Comparison of ENCODE assay signal across 8 mouse cellular contexts in genomic region chr10:127619119-127619721, GRCm38 (mm10). TPM values are rescaled to one million over a fixed set of nuclear protein-coding genes. Genes with fewer than 3 reads are reported as not detected.
DNase-seq lines count a peak whose midpoint lies in the region; ATAC-seq and TF ChIP-seq lines count a peak whose summit lies in the region.

No protein-coding gene starts in this region.

- peak overlapping the region; percentile 70 for H3K9ac ChIP-seq in hindbrain, embryonic 15.5 days
- peak overlapping the region; percentile 91 for H3K9ac ChIP-seq in midbrain, embryonic 12.5 days (replicated peaks)

- peak overlapping the region; percentile 87 for H3K4me2 ChIP-seq in hindbrain, embryonic 15.5 days
- peak overlapping the region; percentile 91 for H3K4me2 ChIP-seq in midbrain, embryonic 12.5 days (replicated peaks)

- intact Hi-C loops in gastrocnemius, postnatal 36 days (cut with DNase I), result no loop called here

- no peaks in the 10 kb centered on the region for H3K9me3 ChIP-seq in hindbrain, embryonic 15.5 days
- H3K9me3 ChIP-seq in midbrain, embryonic 12.5 days, result no peaks in the 10 kb centered on the region

- H3K36me3 ChIP-seq in hindbrain, embryonic 15.5 days, result no peaks in the 10 kb centered on the region
- H3K36me3 ChIP-seq in midbrain, embryonic 12.5 days, result no peaks in the 10 kb centered on the region

- no peak for TF ChIP-seq POLR2A in cortical plate, adult 2 months (IDR thresholded peaks at IDR 0.05; ENCODE audit: extremely low read depth, insufficient read depth, low read length)

- no peaks in the 10 kb centered on the region for H3K27me3 ChIP-seq in hindbrain, embryonic 15.5 days
- no peaks in the 10 kb centered on the region for H3K27me3 ChIP-seq in midbrain, embryonic 12.5 days

- peak; percentile 46 to 60 for DNase-seq in heart, adult 18-20 months
- no peak for DNase-seq in heart, postnatal 4 days
- DNase-seq in thymus, adult 18-20 months, result no peak
- DNase-seq in gastrocnemius, postnatal 36 days, result no peak

- TF ChIP-seq CTCF in cortical plate, adult 2 months (IDR thresholded peaks at IDR 0.05; ENCODE audit: extremely low read depth, insufficient read depth, low read length), result no peak

- H3K4me1 ChIP-seq in cortical plate, adult 2 months (ENCODE audit: control insufficient read depth, insufficient read depth, low read length), result peaks cover 15% of the 10 kb centered on the region; the same call in 1 of the 2 replicates
- peaks cover 55% of the 10 kb centered on the region for H3K4me1 ChIP-seq in hindbrain, embryonic 15.5 days (replicated peaks)
- H3K4me1 ChIP-seq in midbrain, embryonic 12.5 days, result peaks cover 66% of the 10 kb centered on the region

- WGBS in hindbrain, embryonic 15.5 days, result 23% methylated on average over 8 of the region's 8 CpGs
- 21% methylated on average over 8 of the region's 8 CpGs for WGBS in midbrain, embryonic 12.5 days

- peak overlapping the region; percentile 73 for H3K4me3 ChIP-seq in cortical plate, adult 2 months (ENCODE audit: insufficient read depth, low read length)
- peak overlapping the region; percentile 71 for H3K4me3 ChIP-seq in hindbrain, embryonic 15.5 days
- H3K4me3 ChIP-seq in midbrain, embryonic 12.5 days, result peak overlapping the region; percentile 81

- peak overlapping the region; percentile 26 for H3K27ac ChIP-seq in cortical plate, adult 2 months (ENCODE audit: insufficient read depth, low read length)
- peak overlapping the region; percentile 86 for H3K27ac ChIP-seq in hindbrain, embryonic 15.5 days (replicated peaks)
- peak overlapping the region; percentile 94 for H3K27ac ChIP-seq in midbrain, embryonic 12.5 days (replicated peaks)

- ATAC-seq in hindbrain, embryonic 15.5 days (ENCODE audit: low FRiP score, low read depth), result no peak
- ATAC-seq in midbrain, embryonic 12.5 days (ENCODE audit: low FRiP score, low read depth), result no peak
- ATAC-seq in cerebellum, adult (ENCODE audit: insufficient number of reproducible peaks, low FRiP score, low TSS enrichment), result no peak

RNA-seq across cellular contexts. Expression of gene Lrp1, which starts 1.7 kb away (rescaled TPM):
- 10 to 100 TPM; 65.2 to 69.7 TPM for total RNA-seq in heart, adult 18-20 months (2021)
- 10 to 100 TPM; 68.8 to 73.0 TPM for total RNA-seq in heart, postnatal 4 days (2021)
- 294 and 309 TPM in 2 replicates for polyA plus RNA-seq in cortical plate, adult 2 months (2012; rRNA removed)
- 102 and 114 TPM in 2 replicates for polyA plus RNA-seq in hindbrain, embryonic 15.5 days (2015; fragmentation: Nextera tagmentation; extraction: Ambion mirVana)
- 94.0 and 98.1 TPM in 2 replicates for polyA plus RNA-seq in midbrain, embryonic 12.5 days (2016; fragmentation: Nextera tagmentation; extraction: Ambion mirVana)
- total RNA-seq in gastrocnemius, postnatal 36 days (2021), result 10 to 100 TPM; 48.6 to 49.1 TPM

RNA-seq across cellular contexts. Expression of gene Stat6, which starts 23.6 kb away (rescaled TPM):
- 10 to 100 TPM; 45.2 to 45.7 TPM for total RNA-seq in heart, adult 18-20 months (2021)
- total RNA-seq in heart, postnatal 4 days (2021), result 10 to 100 TPM; 41.7 to 42.1 TPM
- 11.9 and 12.6 TPM in 2 replicates for polyA plus RNA-seq in cortical plate, adult 2 months (2012; rRNA removed)
- 6.2 and 6.3 TPM in 2 replicates for polyA plus RNA-seq in hindbrain, embryonic 15.5 days (2015; fragmentation: Nextera tagmentation; extraction: Ambion mirVana)
- polyA plus RNA-seq in midbrain, embryonic 12.5 days (2016; fragmentation: Nextera tagmentation; extraction: Ambion mirVana), result 6.1 and 9.0 TPM in 2 replicates
- total RNA-seq in gastrocnemius, postnatal 36 days (2021), result 10 to 100 TPM; 15.4 to 15.5 TPM

RNA-seq across cellular contexts. Expression of gene Nemp1, which starts 47.5 kb away (rescaled TPM):
- total RNA-seq in heart, adult 18-20 months (2021), result 1 to 10 TPM; 3.6 to 3.8 TPM
- 1 to 10 TPM; 8.9 TPM for total RNA-seq in heart, postnatal 4 days (2021)
- 3.8 TPM in 2 replicates for polyA plus RNA-seq in cortical plate, adult 2 months (2012; rRNA removed)
- polyA plus RNA-seq in hindbrain, embryonic 15.5 days (2015; fragmentation: Nextera tagmentation; extraction: Ambion mirVana), result 3.1 and 3.4 TPM in 2 replicates
- polyA plus RNA-seq in midbrain, embryonic 12.5 days (2016; fragmentation: Nextera tagmentation; extraction: Ambion mirVana), result 10.0 and 10.3 TPM in 2 replicates
- 1 to 10 TPM; 1.9 to 2.1 TPM for total RNA-seq in gastrocnemius, postnatal 36 days (2021)

RNA-seq across cellular contexts. Expression of gene Nab2, which starts 49.1 kb away (rescaled TPM):
- 1 to 10 TPM; 4.8 to 5.3 TPM for total RNA-seq in heart, adult 18-20 months (2021)
- 10 to 100 TPM; 13.5 to 14.9 TPM for total RNA-seq in heart, postnatal 4 days (2021)
- 35.3 and 40.3 TPM in 2 replicates for polyA plus RNA-seq in cortical plate, adult 2 months (2012; rRNA removed)
- polyA plus RNA-seq in hindbrain, embryonic 15.5 days (2015; fragmentation: Nextera tagmentation; extraction: Ambion mirVana), result 2.5 and 2.7 TPM in 2 replicates
- polyA plus RNA-seq in midbrain, embryonic 12.5 days (2016; fragmentation: Nextera tagmentation; extraction: Ambion mirVana), result 3.7 and 4.5 TPM in 2 replicates
- total RNA-seq in gastrocnemius, postnatal 36 days (2021), result 1 to 10 TPM; 2.3 to 4.4 TPM

Comparison
In these comparisons a context has a peak if more than half of its experiments do, and no peak if none do; other contexts are left out.
1. DNase-seq: peak in heart, adult 18-20 months (2 of 2); none in heart, postnatal 4 days (single experiment), thymus, adult 18-20 months (0 of 2) and gastrocnemius, postnatal 36 days (0 of 2).
2. H3K27ac ChIP-seq: peak in every context shown above with its lines; median percentile 94 in midbrain, embryonic 12.5 days; 86 in hindbrain, embryonic 15.5 days; 26 in cortical plate, adult 2 months.
3. Peak in every context shown above with its lines, with median percentiles within 50 percentile points of each other: H3K4me3 ChIP-seq.